Mouse (Mus musculus): ENCODE results near the gene Rere. TPM values are rescaled to one million over a fixed set of nuclear protein-coding genes. Genes with fewer than 3 reads are reported as not detected.

Gene Rere
- polyA plus RNA-seq, 1 experiment, result 61.3 TPM

GRCm38 (mm10) chr4:150653072-150653599 lies 371.7 kb downstream of the Rere start:
- WGBS, result 46% methylated on average over 11 of the region's 11 CpGs
- H3K4me1 ChIP-seq (ENCODE audit: control insufficient read depth, insufficient read depth, low read length), result peaks cover 2% of the 10 kb centered on the region; the same call in 1 of the 2 replicates
- no peak overlapping the region for H3K27ac ChIP-seq (ENCODE audit: control insufficient read depth, insufficient read depth, low read depth, low read length, poor library complexity)
- TF ChIP-seq CTCF (IDR thresholded peaks at IDR 0.05; ENCODE audit: control insufficient read depth, insufficient read depth, low read length) (no peak), POLR2A (IDR thresholded peaks at IDR 0.05; ENCODE audit: borderline replicate concordance, control insufficient read depth, low read depth, low read length) (no peak)
- H3K4me3 ChIP-seq (replicated peaks; ENCODE audit: control insufficient read depth, low read depth, low read length), result no peak overlapping the region

- WGBS, result 4% methylated on average over 17 of the region's 17 CpGs
- H3K4me3 ChIP-seq (replicated peaks; ENCODE audit: control insufficient read depth, low read depth, low read length), result no peak overlapping the region
- TF ChIP-seq CTCF (IDR thresholded peaks at IDR 0.05; ENCODE audit: control insufficient read depth, insufficient read depth, low read length) (peak; percentile 95), POLR2A (IDR thresholded peaks at IDR 0.05; ENCODE audit: borderline replicate concordance, control insufficient read depth, low read depth, low read length) (no peak)
- no peak overlapping the region for H3K27ac ChIP-seq (ENCODE audit: control insufficient read depth, insufficient read depth, low read depth, low read length, poor library complexity)
- H3K4me1 ChIP-seq (ENCODE audit: control insufficient read depth, insufficient read depth, low read length), result no peaks in the 10 kb centered on the region
Measured at GRCm38 (mm10) chr4:150655989-150656388, 374.5 kb downstream of the Rere start.

- H3K4me3 ChIP-seq (replicated peaks; ENCODE audit: control insufficient read depth, low read depth, low read length), result no peak overlapping the region
- no peak overlapping the region for H3K27ac ChIP-seq (ENCODE audit: control insufficient read depth, insufficient read depth, low read depth, low read length, poor library complexity)
- H3K4me1 ChIP-seq (ENCODE audit: control insufficient read depth, insufficient read depth, low read length), result no peaks in the 10 kb centered on the region
- WGBS, result 73% methylated on average over 6 of the region's 6 CpGs
- TF ChIP-seq CTCF (IDR thresholded peaks at IDR 0.05; ENCODE audit: control insufficient read depth, insufficient read depth, low read length) (no peak), POLR2A (IDR thresholded peaks at IDR 0.05; ENCODE audit: borderline replicate concordance, control insufficient read depth, low read depth, low read length) (no peak)
Measured at GRCm38 (mm10) chr4:150656504-150656903, 375.1 kb downstream of the Rere start.

- TF ChIP-seq CTCF (IDR thresholded peaks at IDR 0.05; ENCODE audit: control insufficient read depth, insufficient read depth, low read length) (peak; percentile 42; the same call in 1 of the 2 replicates), POLR2A (IDR thresholded peaks at IDR 0.05; ENCODE audit: borderline replicate concordance, control insufficient read depth, low read depth, low read length) (no peak)
- no peak overlapping the region for H3K27ac ChIP-seq (ENCODE audit: control insufficient read depth, insufficient read depth, low read depth, low read length, poor library complexity)
- H3K4me1 ChIP-seq (ENCODE audit: control insufficient read depth, insufficient read depth, low read length), result no peaks in the 10 kb centered on the region
- WGBS, result 69% methylated on average over 9 of the region's 9 CpGs
- no peak overlapping the region for H3K4me3 ChIP-seq (replicated peaks; ENCODE audit: control insufficient read depth, low read depth, low read length)
Measured at GRCm38 (mm10) chr4:150659926-150660610, 378.6 kb downstream of the Rere start.

GRCm38 (mm10) chr4:150661886-150662285 lies 380.4 kb downstream of the Rere start:
- TF ChIP-seq POLR2A (IDR thresholded peaks at IDR 0.05; ENCODE audit: borderline replicate concordance, control insufficient read depth, low read depth, low read length), result no peak
- no peak for TF ChIP-seq CTCF (IDR thresholded peaks at IDR 0.05; ENCODE audit: control insufficient read depth, insufficient read depth, low read length)
- no peak overlapping the region for H3K4me3 ChIP-seq (replicated peaks; ENCODE audit: control insufficient read depth, low read depth, low read length)
- H3K4me1 ChIP-seq (ENCODE audit: control insufficient read depth, insufficient read depth, low read length), result no peaks in the 10 kb centered on the region
- H3K27ac ChIP-seq (ENCODE audit: control insufficient read depth, insufficient read depth, low read depth, low read length, poor library complexity), result no peak overlapping the region
- WGBS, result 15% methylated on average over 13 of the region's 13 CpGs

GRCm38 (mm10) chr4:150663192-150663591 lies 381.7 kb downstream of the Rere start:
- H3K4me1 ChIP-seq (ENCODE audit: control insufficient read depth, insufficient read depth, low read length), result no peaks in the 10 kb centered on the region
- TF ChIP-seq POLR2A (IDR thresholded peaks at IDR 0.05; ENCODE audit: borderline replicate concordance, control insufficient read depth, low read depth, low read length) (no peak), CTCF (IDR thresholded peaks at IDR 0.05; ENCODE audit: control insufficient read depth, insufficient read depth, low read length) (peak; percentile 61)
- H3K27ac ChIP-seq (ENCODE audit: control insufficient read depth, insufficient read depth, low read depth, low read length, poor library complexity), result no peak overlapping the region
- 54% methylated on average over 12 of the region's 12 CpGs for WGBS
- no peak overlapping the region for H3K4me3 ChIP-seq (replicated peaks; ENCODE audit: control insufficient read depth, low read depth, low read length)

- no peak overlapping the region for H3K27ac ChIP-seq (ENCODE audit: control insufficient read depth, insufficient read depth, low read depth, low read length, poor library complexity)
- WGBS, result 78% methylated on average over 7 of the region's 7 CpGs
- TF ChIP-seq CTCF (IDR thresholded peaks at IDR 0.05; ENCODE audit: control insufficient read depth, insufficient read depth, low read length) (peak; percentile 26; the same call in 1 of the 2 replicates), POLR2A (IDR thresholded peaks at IDR 0.05; ENCODE audit: borderline replicate concordance, control insufficient read depth, low read depth, low read length) (no peak)
- no peaks in the 10 kb centered on the region for H3K4me1 ChIP-seq (ENCODE audit: control insufficient read depth, insufficient read depth, low read length)
- H3K4me3 ChIP-seq (replicated peaks; ENCODE audit: control insufficient read depth, low read depth, low read length), result no peak overlapping the region
Measured at GRCm38 (mm10) chr4:150664726-150665125, 383.3 kb downstream of the Rere start.

GRCm38 (mm10) chr4:150665806-150666205 lies 384.4 kb downstream of the Rere start:
- 85% methylated on average over 10 of the region's 10 CpGs for WGBS
- no peak overlapping the region for H3K4me3 ChIP-seq (replicated peaks; ENCODE audit: control insufficient read depth, low read depth, low read length)
- H3K27ac ChIP-seq (ENCODE audit: control insufficient read depth, insufficient read depth, low read depth, low read length, poor library complexity), result no peak overlapping the region
- TF ChIP-seq CTCF (IDR thresholded peaks at IDR 0.05; ENCODE audit: control insufficient read depth, insufficient read depth, low read length), result no peak
- no peak for TF ChIP-seq POLR2A (IDR thresholded peaks at IDR 0.05; ENCODE audit: borderline replicate concordance, control insufficient read depth, low read depth, low read length)
- H3K4me1 ChIP-seq (ENCODE audit: control insufficient read depth, insufficient read depth, low read length), result no peaks in the 10 kb centered on the region

Other genes with a start within 250 kb of the Rere start
- 1.6 and 2.0 TPM in 2 replicates for gene Gpr157, start 194.3 kb upstream of the Rere start, polyA plus RNA-seq (2011; ENCODE audit: insufficient read depth, insufficient read length, low replicate concordance, missing spikeins)
- gene Slc2a5, start 162.4 kb upstream of the Rere start, polyA plus RNA-seq (2011; ENCODE audit: insufficient read depth, insufficient read length, low replicate concordance, missing spikeins), result 0.62 TPM in 1 of 2 replicates, not detected in the other
- gene Slc2a7, start 132.7 kb upstream of the Rere start, polyA plus RNA-seq (2011; ENCODE audit: insufficient read depth, insufficient read length, low replicate concordance, missing spikeins), result not detected in 2 replicates
- gene Car6, start 80.3 kb upstream of the Rere start, polyA plus RNA-seq (2011; ENCODE audit: insufficient read depth, insufficient read length, low replicate concordance, missing spikeins), result not detected in 2 replicates
- gene Eno1, start 44.9 kb upstream of the Rere start, polyA plus RNA-seq (2011; ENCODE audit: insufficient read depth, insufficient read length, low replicate concordance, missing spikeins), result 26.0 and 96.4 TPM in 2 replicates

Measured in bone marrow, adult 2 months (tissue).